Mouse (Mus musculus) heart, adult 2 months (tissue): ENCODE measurements around the gene Hs2st1.

Source experiments
- CTCF ChIP-seq: fragments of 200-600 bp; IDR thresholded peaks from 2 replicates; pipeline ENCODE4 v1.8.1; 2022; ENCODE audit warnings: antibody characterized with exemption, mild to moderate bottlenecking, moderate library complexity
- EP300 ChIP-seq: fragments of 200-500 bp; IDR thresholded peaks from 2 replicates; pipeline ENCODE4 v1.6.1; 2011; ENCODE audit warnings: low read depth, low read length, control low read depth; ENCODE audit not compliant: insufficient read depth
- POLR2A ChIP-seq: fragments of 200-500 bp; IDR thresholded peaks from 2 replicates; pipeline ENCODE4 v1.6.1; 2011; ENCODE audit warnings: mild to moderate bottlenecking, low read depth, low read length, control low read depth; ENCODE audit not compliant: insufficient read depth

GRCm38 (mm10) chr3:144432143-144432577 lies 137.8 kb downstream of the Hs2st1 start:
- TF ChIP-seq CTCF (no peak), POLR2A (no peak), EP300 (no peak)
